Mouse (Mus musculus): ENCODE data around the gene Mtch1. TPM values are rescaled to one million over a fixed set of nuclear protein-coding genes. Genes with fewer than 3 reads are reported as not detected.

The Mtch1 gene
- polyA plus RNA-seq, 1 experiment from 2014 or later, result 368 TPM

- no peaks in the 10 kb centered on the region for H3K27me3 ChIP-seq
- 58% methylated on average over 13 of the region's 13 CpGs for WGBS
- peaks cover 27% of the 10 kb centered on the region for H3K36me3 ChIP-seq
- no peak overlapping the region for H3K4me3 ChIP-seq (replicated peaks)
- peak overlapping the region; percentile 64 for H3K27ac ChIP-seq
- no peak overlapping the region for H3K4me2 ChIP-seq
- H3K9me3 ChIP-seq, result no peaks in the 10 kb centered on the region
- H3K9ac ChIP-seq (replicated peaks), result no peak overlapping the region
- H3K4me1 ChIP-seq (replicated peaks), result peaks cover 41% of the 10 kb centered on the region
- no peak for ATAC-seq (ENCODE audit: insufficient number of reproducible peaks, insufficient read depth, low FRiP score, low TSS enrichment, low read depth)
Measured at GRCm38 (mm10) chr17:29304376-29305057, 43.2 kb downstream of the Mtch1 start.

GRCm38 (mm10) chr17:29303856-29304255 lies 43.9 kb downstream of the Mtch1 start:
- 69% methylated on average over 3 of the region's 3 CpGs for WGBS

GRCm38 (mm10) chr17:29303087-29303486 lies 44.6 kb downstream of the Mtch1 start:
- 49% methylated on average over 3 of the region's 3 CpGs for WGBS
- Histone ChIP-seq H3K27ac (peak overlapping the region; percentile 73), H3K36me3 (peaks cover 41% of the 10 kb centered on the region), H3K9me3 (no peaks in the 10 kb centered on the region), H3K4me2 (no peak overlapping the region), H3K4me1 (replicated peaks) (peaks cover 41% of the 10 kb centered on the region), H3K27me3 (no peaks in the 10 kb centered on the region), H3K9ac (replicated peaks) (0 out of 2 replicates have a peak overlapping the region, but pooled peaks have one; percentile 23), H3K4me3 (replicated peaks) (no peak overlapping the region)
- ATAC-seq (ENCODE audit: insufficient number of reproducible peaks, insufficient read depth, low FRiP score, low TSS enrichment, low read depth), result no peak

More at GRCm38 (mm10) chr17:29303856-29304255, 43.9 kb downstream of the Mtch1 start:
- Histone ChIP-seq H3K27ac (peak overlapping the region; percentile 73; the same call in 1 of the 2 replicates), H3K9ac (replicated peaks) (0 out of 2 replicates have a peak overlapping the region, but pooled peaks have one; percentile 23), H3K4me3 (replicated peaks) (no peak overlapping the region), H3K4me1 (replicated peaks) (peaks cover 41% of the 10 kb centered on the region), H3K36me3 (peaks cover 33% of the 10 kb centered on the region), H3K4me2 (no peak overlapping the region), H3K9me3 (no peaks in the 10 kb centered on the region), H3K27me3 (no peaks in the 10 kb centered on the region)
- no peak for ATAC-seq (ENCODE audit: insufficient number of reproducible peaks, insufficient read depth, low FRiP score, low TSS enrichment, low read depth)

GRCm38 (mm10) chr17:29302149-29302548 lies 45.6 kb downstream of the Mtch1 start:
- no peaks in the 10 kb centered on the region for H3K27me3 ChIP-seq
- H3K9me3 ChIP-seq, result no peaks in the 10 kb centered on the region
- no peak overlapping the region for H3K27ac ChIP-seq
- H3K36me3 ChIP-seq, result peaks cover 46% of the 10 kb centered on the region
- no peak overlapping the region for H3K4me2 ChIP-seq
- H3K4me1 ChIP-seq (replicated peaks), result peaks cover 45% of the 10 kb centered on the region
- ATAC-seq (ENCODE audit: insufficient number of reproducible peaks, insufficient read depth, low FRiP score, low TSS enrichment, low read depth), result no peak
- no peak overlapping the region for H3K4me3 ChIP-seq (replicated peaks)
- WGBS, result 75% methylated on average over 5 of the region's 5 CpGs
- H3K9ac ChIP-seq (replicated peaks), result no peak overlapping the region

GRCm38 (mm10) chr17:29301421-29301820 lies 46.3 kb downstream of the Mtch1 start:
- WGBS, result 95% methylated on average over 6 of the region's 6 CpGs
- no peak overlapping the region for H3K27ac ChIP-seq
- H3K4me2 ChIP-seq, result no peak overlapping the region
- peaks cover 50% of the 10 kb centered on the region for H3K36me3 ChIP-seq
- H3K4me3 ChIP-seq (replicated peaks), result no peak overlapping the region
- H3K9ac ChIP-seq (replicated peaks), result no peak overlapping the region
- H3K9me3 ChIP-seq, result no peaks in the 10 kb centered on the region
- peaks cover 52% of the 10 kb centered on the region for H3K4me1 ChIP-seq (replicated peaks)
- ATAC-seq (ENCODE audit: insufficient number of reproducible peaks, insufficient read depth, low FRiP score, low TSS enrichment, low read depth), result no peak
- H3K27me3 ChIP-seq, result no peaks in the 10 kb centered on the region

- H3K4me1 ChIP-seq (replicated peaks), result peaks cover 50% of the 10 kb centered on the region
- ATAC-seq (ENCODE audit: insufficient number of reproducible peaks, insufficient read depth, low FRiP score, low TSS enrichment, low read depth), result no peak
- H3K27me3 ChIP-seq, result no peaks in the 10 kb centered on the region
- H3K4me2 ChIP-seq, result no peak overlapping the region
- no peaks in the 10 kb centered on the region for H3K9me3 ChIP-seq
- WGBS, result 93% methylated on average over 7 of the region's 7 CpGs
- H3K9ac ChIP-seq (replicated peaks), result no peak overlapping the region
- H3K4me3 ChIP-seq (replicated peaks), result no peak overlapping the region
- H3K27ac ChIP-seq, result no peak overlapping the region
- peaks cover 50% of the 10 kb centered on the region for H3K36me3 ChIP-seq
Measured at GRCm38 (mm10) chr17:29300926-29301325, 46.8 kb downstream of the Mtch1 start.

- ATAC-seq (ENCODE audit: insufficient number of reproducible peaks, insufficient read depth, low FRiP score, low TSS enrichment, low read depth), result no peak
- Histone ChIP-seq H3K27ac (no peak overlapping the region), H3K4me1 (replicated peaks) (peaks cover 39% of the 10 kb centered on the region), H3K9ac (replicated peaks) (no peak overlapping the region), H3K36me3 (peaks cover 65% of the 10 kb centered on the region), H3K27me3 (no peaks in the 10 kb centered on the region), H3K4me3 (replicated peaks) (no peak overlapping the region), H3K9me3 (no peaks in the 10 kb centered on the region), H3K4me2 (no peak overlapping the region)
- whole genome bisulfite sequencing, result 93% methylated on average over 4 of the region's 4 CpGs
Measured at GRCm38 (mm10) chr17:29299282-29299681, 48.5 kb downstream of the Mtch1 start.

GRCm38 (mm10) chr17:29297813-29298212 lies 49.9 kb downstream of the Mtch1 start:
- H3K27ac ChIP-seq, result peak overlapping the region; percentile 56
- H3K9ac ChIP-seq (replicated peaks), result no peak overlapping the region

GRCm38 (mm10) chr17:29297321-29297720 lies 50.4 kb downstream of the Mtch1 start:
- Histone ChIP-seq H3K9ac (replicated peaks) (no peak overlapping the region), H3K4me3 (replicated peaks) (no peak overlapping the region), H3K36me3 (peaks cover 80% of the 10 kb centered on the region), H3K27ac (peak overlapping the region; percentile 56), H3K9me3 (no peaks in the 10 kb centered on the region), H3K4me2 (no peak overlapping the region), H3K27me3 (no peaks in the 10 kb centered on the region), H3K4me1 (replicated peaks) (peaks cover 23% of the 10 kb centered on the region)
- WGBS, result 31% methylated on average over 10 of the region's 10 CpGs
- no peak for ATAC-seq (ENCODE audit: insufficient number of reproducible peaks, insufficient read depth, low FRiP score, low TSS enrichment, low read depth)

More at GRCm38 (mm10) chr17:29297813-29298212, 49.9 kb downstream of the Mtch1 start:
- no peak for ATAC-seq (ENCODE audit: insufficient number of reproducible peaks, insufficient read depth, low FRiP score, low TSS enrichment, low read depth)
- Histone ChIP-seq H3K9me3 (no peaks in the 10 kb centered on the region), H3K4me2 (no peak overlapping the region), H3K4me1 (replicated peaks) (peaks cover 24% of the 10 kb centered on the region), H3K36me3 (peaks cover 80% of the 10 kb centered on the region), H3K4me3 (replicated peaks) (no peak overlapping the region), H3K27me3 (no peaks in the 10 kb centered on the region)
- WGBS, result 88% methylated on average over 6 of the region's 6 CpGs

GRCm38 (mm10) chr17:29295835-29296234 lies 51.9 kb downstream of the Mtch1 start:
- ATAC-seq (ENCODE audit: insufficient number of reproducible peaks, insufficient read depth, low FRiP score, low TSS enrichment, low read depth), result no peak
- H3K27ac ChIP-seq, result 0 out of 2 replicates have a peak overlapping the region, but pooled peaks have one; percentile 17

GRCm38 (mm10) chr17:29293807-29294605 lies 53.7 kb downstream of the Mtch1 start:
- peaks cover 23% of the 10 kb centered on the region for H3K4me1 ChIP-seq (replicated peaks)
- H3K9ac ChIP-seq (replicated peaks), result no peak overlapping the region
- no peak overlapping the region for H3K27ac ChIP-seq
- H3K4me3 ChIP-seq (replicated peaks), result no peak overlapping the region
- 76% methylated on average over 9 of the region's 9 CpGs for WGBS
- no peak overlapping the region for H3K4me2 ChIP-seq
- no peaks in the 10 kb centered on the region for H3K9me3 ChIP-seq
- no peak for ATAC-seq (ENCODE audit: insufficient number of reproducible peaks, insufficient read depth, low FRiP score, low TSS enrichment, low read depth)
- no peaks in the 10 kb centered on the region for H3K27me3 ChIP-seq
- peaks cover 59% of the 10 kb centered on the region for H3K36me3 ChIP-seq

More at GRCm38 (mm10) chr17:29295835-29296234, 51.9 kb downstream of the Mtch1 start:
- H3K4me2 ChIP-seq, result no peak overlapping the region
- H3K4me3 ChIP-seq (replicated peaks), result no peak overlapping the region
- WGBS, result 67% methylated on average over 5 of the region's 5 CpGs
- peaks cover 72% of the 10 kb centered on the region for H3K36me3 ChIP-seq
- no peaks in the 10 kb centered on the region for H3K27me3 ChIP-seq
- no peak overlapping the region for H3K9ac ChIP-seq (replicated peaks)
- no peaks in the 10 kb centered on the region for H3K9me3 ChIP-seq
- peaks cover 23% of the 10 kb centered on the region for H3K4me1 ChIP-seq (replicated peaks)
